Mouse (Mus musculus) forebrain, postnatal 0 days (tissue): ENCODE data around the gene St7l. TPM values are rescaled to one million over a fixed set of nuclear protein-coding genes. Genes with fewer than 3 reads are reported as not detected.

Experiments used
- ATAC-seq: fragments of 200-750 bp; cut with Nextera tagmentation; 2 replicates; pipeline ENCODE4 v1.8.0; 2017; ENCODE audit warnings: mild to moderate bottlenecking, moderate library complexity
- DNase-seq: peaks from one replicate; pipeline ENCODE4 v3.0.0-alpha.2; 2015
- H3K27ac ChIP-seq: fragments of 300-500 bp; sonication (generic); 2 replicates; pipeline ENCODE4 v1.5.1; 2014; ENCODE audit warnings: low read depth, mild to moderate bottlenecking, antibody characterized with exemption, low read length, moderate library complexity, mixed read lengths
- H3K27me3 ChIP-seq: fragments of 300-500 bp; sonication (generic); 2 replicates; pipeline ENCODE4 v1.6.1; 2014; ENCODE audit warnings: mild to moderate bottlenecking, low read length, mixed read lengths; ENCODE audit not compliant: insufficient read depth
- H3K36me3 ChIP-seq: fragments of 300-500 bp; sonication (generic); 2 replicates; pipeline ENCODE4 v1.6.1; 2014; ENCODE audit warnings: mild to moderate bottlenecking, moderate library complexity; ENCODE audit not compliant: insufficient read depth
- H3K4me1 ChIP-seq: fragments of 300-500 bp; sonication (generic); 2 replicates; pipeline ENCODE4 v1.6.1; 2014; ENCODE audit warnings: antibody characterized with exemption; ENCODE audit not compliant: insufficient read depth
- H3K4me2 ChIP-seq: fragments of 300-500 bp; sonication (generic); 2 replicates; pipeline ENCODE4 v1.6.1; 2014; ENCODE audit warnings: low read depth, mild to moderate bottlenecking, moderate library complexity
- H3K4me3 ChIP-seq: fragments of 300-500 bp; sonication (generic); 2 replicates; pipeline ENCODE4 v1.5.1; 2014; ENCODE audit warnings: low read depth, low read length, mixed read lengths
- H3K9ac ChIP-seq: fragments of 300-500 bp; sonication (generic); 2 replicates; pipeline ENCODE4 v1.6.1; 2014; ENCODE audit warnings: mild to moderate bottlenecking
- H3K9me3 ChIP-seq: fragments of 300-500 bp; sonication (generic); 2 replicates; pipeline ENCODE4 v1.6.1; 2016; ENCODE audit warnings: low read length
- CTCF ChIP-seq: sonication (generic); IDR thresholded peaks from 2 replicates; pipeline ENCODE4 v1.5.1; 2016; ENCODE audit warnings: antibody characterized with exemption, control low read depth, low read depth
- WGBS: fragments of 180-500 bp; shearing (Covaris S2); extraction: QIAGEN DNeasy Blood & Tissue Kit; methylation state at CpG from one replicate; pipeline ENCODE4 v1.1.7; 2014; 5-methylcytosine and 5-hydroxymethylcytosine counted together
- polyA plus RNA-seq: library from polyadenylated mRNA; unstranded; fragments of >200 nt; fragmentation: Nextera tagmentation; extraction: Ambion mirVana; gene quantifications from 2 replicates; pipeline ENCODE4 v1.2.1, GENCODE M21; 2015
- total RNA-seq: library from RNA; depleted of rRNA; stranded (reverse); fragments of >200 nt; gene quantifications from 2 replicates; pipeline ENCODE4 v1.2.3, GENCODE M21; 2014

St7l gene
- total and polyA plus RNA-seq, 2 experiments from 2014 or later, result 35.4 to 46.5 TPM

GRCm38 (mm10) chr3:104888585-104888984, 24.8 kb downstream of the St7l start:
- Histone ChIP-seq H3K9me3 (no peaks in the 10 kb centered on the region), H3K27ac (no peak overlapping the region), H3K9ac (no peak overlapping the region), H3K4me3 (no peak overlapping the region), H3K4me1 (no peaks in the 10 kb centered on the region), H3K36me3 (peaks cover 23% of the 10 kb centered on the region), H3K27me3 (no peaks in the 10 kb centered on the region), H3K4me2 (no peak overlapping the region)
- no peak for TF ChIP-seq CTCF
- ATAC-seq, result no peak
- WGBS, result 92% methylated on average over 3 of the region's 3 CpGs
- no peak for DNase-seq

DNA sequence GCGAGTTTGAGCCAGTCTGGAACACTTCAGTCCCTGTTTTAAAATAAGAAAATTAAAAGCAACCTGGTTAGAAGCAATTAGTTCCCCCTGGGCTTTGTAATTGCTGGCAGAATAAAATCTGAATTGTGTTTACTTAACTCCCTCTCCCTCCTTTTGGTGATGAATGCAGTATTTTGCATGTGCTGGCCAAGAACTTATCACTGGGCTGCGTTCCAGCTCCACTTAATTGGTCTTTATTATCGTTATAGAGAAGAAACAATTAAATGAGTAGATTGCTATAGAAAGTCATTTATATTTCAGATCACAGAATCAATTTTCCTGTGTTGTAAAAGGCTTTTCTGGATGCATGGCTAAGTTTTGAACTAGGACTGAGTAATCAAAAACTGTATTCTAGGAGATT, 32.3 kb downstream of the St7l start:
- TF ChIP-seq CTCF, result no peak
- WGBS, result 31% methylated on average over 3 of the region's 3 CpGs
- no peak overlapping the region for H3K27ac ChIP-seq
- H3K9me3 ChIP-seq, result no peaks in the 10 kb centered on the region
- ATAC-seq, result no peak
- DNase-seq, result peak; percentile 18
- H3K9ac ChIP-seq, result no peak overlapping the region
- H3K4me2 ChIP-seq, result no peak overlapping the region
- H3K36me3 ChIP-seq, result peaks cover 27% of the 10 kb centered on the region
- H3K27me3 ChIP-seq, result no peaks in the 10 kb centered on the region
- H3K4me1 ChIP-seq, result no peaks in the 10 kb centered on the region
- no peak overlapping the region for H3K4me3 ChIP-seq

DNA sequence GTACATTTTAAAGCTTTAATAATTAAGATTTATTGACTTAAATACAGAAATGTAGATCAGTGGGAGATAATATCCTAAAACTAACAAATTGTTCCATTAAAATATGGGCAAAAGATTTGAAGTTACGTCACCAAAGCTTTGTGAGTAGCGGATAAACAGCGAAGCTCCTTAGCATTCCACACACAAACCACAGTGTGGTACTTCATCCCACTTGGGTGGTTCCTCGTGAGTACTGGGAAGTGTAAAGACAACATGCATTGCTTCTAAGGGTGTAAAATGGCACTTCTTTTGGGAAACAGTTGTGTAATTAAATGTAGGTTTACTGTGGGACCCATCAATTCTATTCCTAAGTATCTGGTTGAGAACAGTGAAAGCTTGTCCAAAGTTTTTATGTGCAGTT, 37.3 kb downstream of the St7l start:
- no peaks in the 10 kb centered on the region for H3K9me3 ChIP-seq
- ATAC-seq (no peak), DNase-seq (no peak)
- no peaks in the 10 kb centered on the region for H3K4me1 ChIP-seq
- TF ChIP-seq CTCF, result no peak
- no peak overlapping the region for H3K4me2 ChIP-seq
- peaks cover 31% of the 10 kb centered on the region for H3K36me3 ChIP-seq
- 90% methylated on average over 4 of the region's 4 CpGs for WGBS
- H3K9ac ChIP-seq, result no peak overlapping the region
- no peak overlapping the region for H3K4me3 ChIP-seq
- no peak overlapping the region for H3K27ac ChIP-seq
- no peaks in the 10 kb centered on the region for H3K27me3 ChIP-seq

DNA sequence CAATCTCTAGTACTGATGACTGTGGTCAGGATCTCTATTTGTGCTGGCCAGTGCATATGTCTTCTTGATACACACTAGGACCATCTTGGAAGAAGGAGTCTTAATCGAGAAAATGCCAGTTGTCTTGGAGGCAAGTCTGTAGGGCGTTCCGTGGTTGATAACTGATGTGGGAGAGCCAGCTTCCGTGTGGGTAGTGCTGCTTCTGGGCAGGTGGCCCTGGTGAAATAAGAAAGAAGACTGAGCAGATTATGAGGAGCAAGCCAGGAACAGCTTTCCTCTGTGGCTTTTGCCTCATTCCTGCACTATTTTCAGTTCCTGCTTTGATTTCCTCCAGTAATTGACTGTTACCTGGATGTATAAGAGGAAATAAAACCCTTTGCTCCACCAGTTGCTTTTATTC, 41.6 kb downstream of the St7l start:
- DNase-seq (no peak), ATAC-seq (no peak)
- H3K4me2 ChIP-seq, result no peak overlapping the region
- H3K9me3 ChIP-seq, result no peaks in the 10 kb centered on the region
- no peak overlapping the region for H3K4me3 ChIP-seq
- H3K27me3 ChIP-seq, result no peaks in the 10 kb centered on the region
- WGBS, result 94% methylated on average over 4 of the region's 4 CpGs
- TF ChIP-seq CTCF, result no peak
- H3K27ac ChIP-seq, result no peak overlapping the region
- H3K4me1 ChIP-seq, result no peaks in the 10 kb centered on the region
- peaks cover 16% of the 10 kb centered on the region for H3K36me3 ChIP-seq
- no peak overlapping the region for H3K9ac ChIP-seq

GRCm38 (mm10) chr3:104906007-104906406, 42.2 kb downstream of the St7l start:
- Histone ChIP-seq H3K36me3 (peaks cover 20% of the 10 kb centered on the region), H3K27me3 (no peaks in the 10 kb centered on the region), H3K4me1 (no peaks in the 10 kb centered on the region), H3K9ac (no peak overlapping the region), H3K27ac (no peak overlapping the region), H3K9me3 (no peaks in the 10 kb centered on the region), H3K4me2 (no peak overlapping the region), H3K4me3 (no peak overlapping the region)
- DNase-seq (no peak), ATAC-seq (no peak)
- 84% methylated on average over 3 of the region's 3 CpGs for WGBS
- TF ChIP-seq CTCF, result no peak

GRCm38 (mm10) chr3:104909195-104909594, 45.4 kb downstream of the St7l start:
- DNase-seq, result no peak
- H3K36me3 ChIP-seq, result peaks cover 16% of the 10 kb centered on the region; the same call in 1 of the 2 replicates
- 86% methylated on average over 6 of the region's 6 CpGs for WGBS
- no peak for ATAC-seq
- H3K9ac ChIP-seq, result no peak overlapping the region
- no peaks in the 10 kb centered on the region for H3K4me1 ChIP-seq
- H3K4me3 ChIP-seq, result no peak overlapping the region
- H3K4me2 ChIP-seq, result no peak overlapping the region
- H3K27ac ChIP-seq, result no peak overlapping the region
- no peaks in the 10 kb centered on the region for H3K9me3 ChIP-seq
- no peak for TF ChIP-seq CTCF
- no peaks in the 10 kb centered on the region for H3K27me3 ChIP-seq

GRCm38 (mm10) chr3:104914986-104915385, 51.2 kb downstream of the St7l start:
- H3K4me1 ChIP-seq, result no peaks in the 10 kb centered on the region
- DNase-seq, result no peak

DNA sequence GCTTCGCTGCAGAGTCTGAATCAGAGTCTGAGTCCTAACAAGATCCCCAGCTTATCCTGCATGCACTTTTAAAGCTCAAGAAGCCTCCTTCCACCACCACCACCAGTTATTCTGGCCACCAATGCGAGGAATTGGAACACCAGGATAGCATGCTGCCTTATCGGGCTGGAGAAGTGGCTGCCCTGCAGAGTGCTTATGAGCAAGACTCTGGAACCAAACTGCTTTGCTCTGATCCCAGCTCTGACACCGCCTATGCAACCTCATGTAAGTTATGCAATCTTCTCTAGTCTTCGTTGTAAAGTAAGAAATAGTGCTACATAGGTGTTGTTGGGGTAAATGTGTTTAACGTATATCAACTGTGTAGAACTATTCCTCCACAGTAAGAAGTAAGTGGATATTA, 65.6 kb downstream of the St7l start:
- no peak overlapping the region for H3K9ac ChIP-seq
- no peak overlapping the region for H3K4me3 ChIP-seq
- no peaks in the 10 kb centered on the region for H3K27me3 ChIP-seq
- no peaks in the 10 kb centered on the region for H3K4me1 ChIP-seq
- H3K4me2 ChIP-seq, result no peak overlapping the region
- H3K27ac ChIP-seq, result no peak overlapping the region
- no peak for TF ChIP-seq CTCF
- no peaks in the 10 kb centered on the region for H3K9me3 ChIP-seq
- WGBS, result 97% methylated on average over 6 of the region's 6 CpGs
- H3K36me3 ChIP-seq, result peaks cover 13% of the 10 kb centered on the region
- ATAC-seq, result no peak
- DNase-seq, result no peak

More at GRCm38 (mm10) chr3:104914986-104915385, 51.2 kb downstream of the St7l start:
- no peak for TF ChIP-seq CTCF
- H3K27me3 ChIP-seq, result no peaks in the 10 kb centered on the region
- ATAC-seq, result no peak
- 11% methylated on average over 3 of the region's 3 CpGs for WGBS
- H3K27ac ChIP-seq, result no peak overlapping the region
- 0 out of 2 replicates have a peak, but pooled peaks cover 7% of the 10 kb centered on the region for H3K36me3 ChIP-seq
- no peak overlapping the region for H3K4me2 ChIP-seq
- H3K9ac ChIP-seq, result no peak overlapping the region
- no peaks in the 10 kb centered on the region for H3K9me3 ChIP-seq
- H3K4me3 ChIP-seq, result no peak overlapping the region
